14 mouse cellular contexts compared by ENCODE assay signal in genomic region chr8:126868831-126869463, GRCm38 (mm10).
DNase-seq lines count a peak whose midpoint lies in the region; TF ChIP-seq lines count a peak whose summit lies in the region.
"Had no signal": no experiment of that assay in that cellular context is flagged by ENCODE, and none has a peak within 500 bp of the region (broad histone marks: within the 10 kb centered on the region; RNA-seq: fewer than 3 reads in every experiment).

No protein-coding gene starts in this region.

- H3K27ac ChIP-seq in bone marrow macrophage, adult 2 months (ENCODE audit: insufficient read depth, low read depth, low read length), result peak overlapping the region; percentile 99
- H3K27ac ChIP-seq: heart, embryonic 13.5 days; hindbrain, embryonic 12.5 days had no signal

- no peak overlapping the region for H3K4me3 ChIP-seq in bone marrow macrophage, adult 2 months (ENCODE audit: insufficient read depth, low read length)
- H3K4me3 ChIP-seq: heart, embryonic 13.5 days; hindbrain, embryonic 12.5 days had no signal

- no peak for TF ChIP-seq POLR2A in bone marrow macrophage, adult 2 months (IDR thresholded peaks at IDR 0.05; ENCODE audit: borderline replicate concordance, low read depth, low read length)

- peak; percentile 39 to 72 for DNase-seq in heart, adult 9 months (ENCODE audit: low spot score in 2 of 2)
- no peak for DNase-seq in heart, postnatal 4 days
- DNase-seq in 3T3-L1 (ENCODE audit: low read depth, low spot score), result peak; percentile 36
- peak; percentile 47 to 75 for DNase-seq in kidney, postnatal 36 days
- DNase-seq in layer of hippocampus, postnatal 25 days (ENCODE audit: extremely low spot score in 1 of 2, low spot score in 1 of 2), result no peak
- DNase-seq in cerebellum, adult 9-10 months, result no peak
- DNase-seq: cerebellum, adult 8-10 months; embryo, embryonic 11 days; left cerebral cortex, postnatal 4 days; midbrain, embryonic 14.5 days; thymus, postnatal 4 days had no signal

- no peak for TF ChIP-seq CTCF in bone marrow macrophage, adult 2 months (IDR thresholded peaks at IDR 0.05; ENCODE audit: low read depth, low read length)

- peaks cover 83% of the 10 kb centered on the region for H3K4me1 ChIP-seq in bone marrow macrophage, adult 2 months (ENCODE audit: control insufficient read depth, insufficient read depth, low read length)
- H3K4me1 ChIP-seq: hindbrain, embryonic 12.5 days had no signal

Comparison
In these comparisons a context has a peak if more than half of its experiments do, and no peak if none do; other contexts are left out.
1. DNase-seq: peak in heart, adult 9 months (2 of 2), 3T3-L1 (single experiment) and kidney, postnatal 36 days (2 of 2); none in heart, postnatal 4 days (single experiment), layer of hippocampus, postnatal 25 days (0 of 2) and cerebellum, adult 9-10 months (single experiment).